Comparison of ENCODE assay signal across 27 mouse cellular contexts in genomic region chr2:27738396-27738795, GRCm38 (mm10).
DNase-seq lines count a peak whose midpoint lies in the region; ATAC-seq and TF ChIP-seq lines count a peak whose summit lies in the region.
"Had no signal": no experiment of that assay in that cellular context is flagged by ENCODE, and none has a peak within 500 bp of the region (broad histone marks: within the 10 kb centered on the region; RNA-seq: fewer than 3 reads in every experiment).

No protein-coding gene starts in this region.

- peaks cover 65% of the 10 kb centered on the region for H3K4me1 ChIP-seq in liver, adult 2 months (ENCODE audit: control insufficient read depth, insufficient read depth, low read length)
- H3K4me1 ChIP-seq in liver, postnatal 0 days (ENCODE audit: insufficient read depth): peaks cover 32% of the 10 kb centered on the region
- H3K4me1 ChIP-seq in limb, embryonic 15.5 days: peaks cover 68% of the 10 kb centered on the region
- peaks cover 34% of the 10 kb centered on the region for H3K4me1 ChIP-seq in heart, adult 2 months (ENCODE audit: control insufficient read depth, insufficient read depth, low read length)

- intact Hi-C loops in gastrocnemius, adult 2 months (cut with DNase I): no loop called here
- intact Hi-C loops in heart, adult 2 months (cut with DNase I): no loop called here

- no peaks in the 10 kb centered on the region for H3K27me3 ChIP-seq in liver, adult 2 months (ENCODE audit: control insufficient read depth, insufficient read depth, low read length)
- H3K27me3 ChIP-seq in liver, postnatal 0 days (ENCODE audit: insufficient read depth, low read length): no peaks in the 10 kb centered on the region
- H3K27me3 ChIP-seq in limb, embryonic 15.5 days: no peaks in the 10 kb centered on the region
- H3K27me3 ChIP-seq in heart, adult 2 months (ENCODE audit: control insufficient read depth, insufficient read depth, low read length): no peaks in the 10 kb centered on the region
- H3K27me3 ChIP-seq: embryonic facial prominence, embryonic 13.5 days; forebrain, embryonic 12.5 days; forebrain, embryonic 15.5 days; heart, embryonic 15.5 days had no signal

- no peak for TF ChIP-seq POLR2A in liver, adult 2 months (IDR thresholded peaks at IDR 0.05; ENCODE audit: extremely low read depth, insufficient read depth, low read length)
- TF ChIP-seq POLR2A in heart, adult 2 months (IDR thresholded peaks at IDR 0.05; ENCODE audit: insufficient read depth, low read depth, low read length): no peak

- no peak for TF ChIP-seq EP300 in liver, postnatal 0 days (IDR thresholded peaks at IDR 0.05; ENCODE audit: low read depth)
- no peak for TF ChIP-seq EP300 in heart, adult 2 months (IDR thresholded peaks at IDR 0.05; ENCODE audit: insufficient read depth, low read depth, low read length)

- WGBS in liver, adult 2 months: 79% methylated on average over 3 of the region's 3 CpGs
- WGBS in liver, postnatal 0 days (ENCODE audit: insufficient replicate concordance): 81% methylated on average over 3 of the region's 3 CpGs
- WGBS in limb, embryonic 15.5 days: 82% methylated on average over 3 of the region's 3 CpGs
- 87% methylated on average over 3 of the region's 3 CpGs for WGBS in heart, adult 2 months

- no peak overlapping the region for H3K4me3 ChIP-seq in gastrocnemius, adult 2 months
- no peak overlapping the region for H3K4me3 ChIP-seq in liver, adult 2 months (ENCODE audit: insufficient read depth, low read depth, low read length)
- H3K4me3 ChIP-seq in liver, postnatal 0 days (ENCODE audit: low read depth, low read length): no peak overlapping the region
- no peak overlapping the region for H3K4me3 ChIP-seq in limb, embryonic 15.5 days
- no peak overlapping the region for H3K4me3 ChIP-seq in heart, adult 2 months
- H3K4me3 ChIP-seq: embryonic facial prominence, embryonic 10.5 days; embryonic facial prominence, embryonic 13.5 days; erythroblast, embryonic 14.5 days; forebrain, embryonic 12.5 days; forebrain, embryonic 15.5 days; heart, embryonic 12.5 days; heart, embryonic 15.5 days; hindbrain, embryonic 10.5 days had no signal

- H3K9ac ChIP-seq in liver, adult 2 months (ENCODE audit: low read depth, low read length): peak overlapping the region; percentile 7; the same call in 1 of the 2 replicates
- no peak overlapping the region for H3K9ac ChIP-seq in liver, postnatal 0 days (replicated peaks)
- no peak overlapping the region for H3K9ac ChIP-seq in limb, embryonic 15.5 days
- H3K9ac ChIP-seq in heart, adult 2 months (ENCODE audit: low read depth, low read length): no peak overlapping the region
- H3K9ac ChIP-seq: forebrain, embryonic 12.5 days; forebrain, embryonic 15.5 days; hindbrain, embryonic 14.5 days had no signal

- peak overlapping the region; percentile 90 for H3K27ac ChIP-seq in gastrocnemius, adult 2 months
- H3K27ac ChIP-seq in liver, adult 2 months (replicated peaks; ENCODE audit: insufficient read depth, low read depth, low read length): peak overlapping the region; percentile 56; the same call in 1 of the 2 replicates
- H3K27ac ChIP-seq in liver, postnatal 0 days (ENCODE audit: low read depth): no peak overlapping the region
- peak overlapping the region; percentile 74; the same call in 1 of the 2 replicates for H3K27ac ChIP-seq in limb, embryonic 15.5 days
- no peak overlapping the region for H3K27ac ChIP-seq in heart, adult 2 months
- H3K27ac ChIP-seq: forebrain, embryonic 12.5 days; forebrain, embryonic 15.5 days; heart, embryonic 15.5 days; hindbrain, embryonic 14.5 days had no signal

- DNase-seq in gastrocnemius, adult 2 months: no peak
- DNase-seq in gastrocnemius, postnatal 10 days: no peak
- no peak for DNase-seq in liver, adult 2 months (ENCODE audit: extremely low read depth, low read depth, low spot score)
- no peak for DNase-seq in liver, postnatal 0 days
- DNase-seq in heart, adult 2 months: no peak
- DNase-seq: adrenal gland, adult 8-10 months; adrenal gland, postnatal 25 days; cerebellum, adult 11-12 months; cerebellum, adult 8-10 months; cerebellum, postnatal 10 days; cerebellum, postnatal 36 days; embryo, embryonic 11 days; gastrocnemius, postnatal 14 days; heart, adult 11 months; heart, postnatal 10 days; heart, postnatal 36 days had no signal

- H3K79me2 ChIP-seq in liver, adult 2 months (ENCODE audit: control insufficient read depth, insufficient read depth, low read length): peaks cover 85% of the 10 kb centered on the region
- H3K79me2 ChIP-seq in heart, adult 2 months (replicated peaks; ENCODE audit: control insufficient read depth, insufficient read depth, low read length): peaks cover 2% of the 10 kb centered on the region; the same call in 1 of the 2 replicates

- no peak overlapping the region for H3K4me2 ChIP-seq in liver, postnatal 0 days (ENCODE audit: low read depth, low read length)
- no peak overlapping the region for H3K4me2 ChIP-seq in limb, embryonic 15.5 days
- H3K4me2 ChIP-seq: embryonic facial prominence, embryonic 13.5 days; forebrain, embryonic 12.5 days; forebrain, embryonic 15.5 days; heart, embryonic 12.5 days; heart, embryonic 15.5 days; hindbrain, embryonic 14.5 days had no signal

- ATAC-seq in liver, postnatal 0 days: no peak
- no peak for ATAC-seq in limb, embryonic 15.5 days (ENCODE audit: insufficient number of reproducible peaks, low FRiP score, low TSS enrichment, low read depth)
- ATAC-seq: activated CD4-positive, CD25-positive, alpha-beta regulatory T cell, adult 4 months; forebrain, embryonic 15.5 days had no signal

- peaks cover 33% of the 10 kb centered on the region for H3K36me3 ChIP-seq in liver, adult 2 months (ENCODE audit: control insufficient read depth, insufficient read depth, low read length)
- H3K36me3 ChIP-seq in liver, postnatal 0 days (replicated peaks; ENCODE audit: insufficient read depth, low read length): peaks cover 29% of the 10 kb centered on the region
- peaks cover 38% of the 10 kb centered on the region for H3K36me3 ChIP-seq in limb, embryonic 15.5 days
- no peaks in the 10 kb centered on the region for H3K36me3 ChIP-seq in heart, adult 2 months (ENCODE audit: control insufficient read depth, insufficient read depth, low read length)
- H3K36me3 ChIP-seq: forebrain, embryonic 15.5 days had no signal

- no peaks in the 10 kb centered on the region for H3K9me3 ChIP-seq in liver, postnatal 0 days (ENCODE audit: low read length)
- H3K9me3 ChIP-seq in limb, embryonic 15.5 days: no peaks in the 10 kb centered on the region
- H3K9me3 ChIP-seq: embryonic facial prominence, embryonic 10.5 days; embryonic facial prominence, embryonic 13.5 days; forebrain, embryonic 12.5 days; forebrain, embryonic 15.5 days; heart, embryonic 12.5 days; heart, embryonic 15.5 days; hindbrain, embryonic 10.5 days had no signal

- no peak for TF ChIP-seq CTCF in gastrocnemius, adult 2 months (IDR thresholded peaks at IDR 0.05)
- TF ChIP-seq CTCF in liver, adult 2 months (IDR thresholded peaks at IDR 0.05; ENCODE audit: low read depth, low read length): no peak
- no peak for TF ChIP-seq CTCF in liver, postnatal 0 days (IDR thresholded peaks at IDR 0.05; ENCODE audit: low read depth)
- TF ChIP-seq CTCF in heart, adult 2 months (IDR thresholded peaks at IDR 0.05): no peak

Comparison
In these comparisons a context has a peak if more than half of its experiments do, and no peak if none do; other contexts are left out.
1. H3K27ac ChIP-seq: peak in gastrocnemius, adult 2 months (single experiment), liver, adult 2 months (single experiment) and limb, embryonic 15.5 days (single experiment); none in liver, postnatal 0 days (single experiment) and heart, adult 2 months (single experiment).